Mouse (Mus musculus) kidney, adult 2 months (tissue): ENCODE measurements around the gene Mdfic. TPM values are rescaled to one million over a fixed set of nuclear protein-coding genes. Genes with fewer than 3 reads are reported as not detected.

ENCODE experiments used
- DNase-seq: peaks from one replicate; pipeline ENCODE4 v3.0.0; 2021
- H3K27ac ChIP-seq: fragments of 200-500 bp; 2 replicates; pipeline ENCODE4 v1.5.1; 2012; ENCODE audit warnings: low read depth, low read length, control low read depth, inconsistent platforms; ENCODE audit not compliant: insufficient read depth
- H3K27me3 ChIP-seq: fragments of 200-500 bp; replicated peaks from 2 replicates; pipeline ENCODE4 v1.6.1; 2012; ENCODE audit warnings: mild to moderate bottlenecking, moderate library complexity, low read length, inconsistent platforms; ENCODE audit not compliant: control insufficient read depth, insufficient read depth
- H3K36me3 ChIP-seq: fragments of 200-500 bp; 2 replicates; pipeline ENCODE4 v1.6.1; 2012; ENCODE audit warnings: mild to moderate bottlenecking, moderate library complexity, low read length, inconsistent platforms; ENCODE audit not compliant: control insufficient read depth, insufficient read depth
- H3K4me1 ChIP-seq: fragments of 200-500 bp; 2 replicates; pipeline ENCODE4 v1.6.1; 2011; ENCODE audit warnings: low read length; ENCODE audit not compliant: control insufficient read depth, insufficient read depth
- H3K4me3 ChIP-seq: fragments of 200-500 bp; 2 replicates; pipeline ENCODE4 v1.5.1; 2011; ENCODE audit warnings: mild to moderate bottlenecking, low read depth, low read length, control low read depth; ENCODE audit not compliant: insufficient read depth
- CTCF ChIP-seq: fragments of 200-500 bp; conservative IDR thresholded peaks from 2 replicates; pipeline ENCODE4 v1.5.1; 2011; ENCODE audit warnings: low read depth, mild to moderate bottlenecking, control low read depth, low read length, moderate library complexity, mixed read lengths; ENCODE audit not compliant: insufficient read depth, insufficient read length
- POLR2A ChIP-seq: fragments of 200-500 bp; IDR thresholded peaks from one replicate; pipeline ENCODE4 v1.6.1; 2011; ENCODE audit warnings: low read depth, low read length, control low read depth
- WGBS: fragments of 180-500 bp; shearing (Covaris S2); methylation state at CpG from one replicate; pipeline ENCODE4 v1.1.7; 2018; 5-methylcytosine and 5-hydroxymethylcytosine counted together
- polyA plus RNA-seq: library from polyadenylated mRNA; depleted of rRNA; stranded (reverse); fragments of >200 nt; gene quantifications from 2 replicates; pipeline ENCODE4 v1.2.3, GENCODE M21; 2012

Mdfic gene
- polyA plus RNA-seq, 1 experiment, result 9.7 TPM

DNA sequence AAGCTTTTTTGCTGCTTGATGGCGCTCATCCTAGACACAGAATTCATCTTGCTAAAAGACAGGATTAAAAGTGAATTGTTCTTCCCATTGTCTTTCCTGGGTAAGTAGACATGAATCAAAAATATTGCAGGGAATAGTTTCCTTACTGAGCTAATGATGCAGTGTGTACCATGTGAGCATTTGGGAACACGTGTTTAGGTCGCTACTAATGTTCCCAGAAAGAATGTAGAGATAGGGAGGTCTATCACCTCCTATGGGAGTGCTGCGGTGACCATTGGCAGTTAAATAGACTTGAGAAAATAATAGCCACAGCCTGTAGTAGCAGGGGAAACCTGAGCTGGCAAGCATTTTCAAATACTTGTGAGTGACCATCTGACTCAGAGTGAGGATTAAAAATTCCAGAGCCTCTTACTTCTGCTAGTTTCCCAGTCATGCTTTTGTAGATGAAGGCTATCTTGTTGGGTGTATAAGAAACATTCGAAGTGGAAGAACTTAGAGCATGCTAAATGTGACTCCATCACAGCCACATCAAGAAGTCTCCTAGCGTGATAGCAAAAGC lies 22.2 kb downstream of the Mdfic start:
- no peak for DNase-seq
- no peaks in the 10 kb centered on the region for H3K27me3 ChIP-seq
- H3K4me3 ChIP-seq, result no peak overlapping the region
- H3K36me3 ChIP-seq, result peaks cover 1% of the 10 kb centered on the region
- 79% methylated on average over 6 of the region's 6 CpGs for WGBS
- TF ChIP-seq POLR2A (no peak), CTCF (no peak)
- H3K4me1 ChIP-seq, result no peaks in the 10 kb centered on the region
- no peak overlapping the region for H3K27ac ChIP-seq

- no peak for DNase-seq
- Histone ChIP-seq H3K27ac (no peak overlapping the region), H3K36me3 (peaks cover 1% of the 10 kb centered on the region), H3K4me3 (no peak overlapping the region), H3K4me1 (no peaks in the 10 kb centered on the region), H3K27me3 (no peaks in the 10 kb centered on the region)
- WGBS, result 74% methylated on average over 8 of the region's 8 CpGs
- no peak for TF ChIP-seq POLR2A
- no peak for TF ChIP-seq CTCF
These were observed 22.9 kb downstream of the Mdfic start for GRCm38 (mm10) chr6:15743291-15743792.

DNA sequence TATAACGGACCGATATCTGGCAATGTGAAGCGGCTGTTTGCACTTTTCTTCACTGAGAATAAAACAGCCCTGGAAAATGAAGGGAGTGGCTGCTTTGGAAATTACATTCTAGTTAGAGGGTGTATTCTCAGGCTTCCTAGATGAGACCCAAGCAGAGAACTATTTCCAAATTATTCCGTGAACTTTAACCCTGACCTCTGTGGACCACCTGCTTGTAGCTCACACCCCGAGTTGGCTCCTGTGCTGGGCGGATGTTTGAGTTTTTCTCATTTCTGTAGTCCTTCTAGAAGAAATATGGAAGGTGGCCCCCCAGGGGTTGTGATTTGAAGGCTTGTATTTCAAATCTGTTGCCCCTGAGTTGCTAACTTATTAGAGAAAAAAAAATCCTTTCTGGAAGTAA lies 23.3 kb downstream of the Mdfic start:
- H3K27me3 ChIP-seq, result no peaks in the 10 kb centered on the region
- no peak overlapping the region for H3K27ac ChIP-seq
- 63% methylated on average over 6 of the region's 6 CpGs for WGBS
- no peaks in the 10 kb centered on the region for H3K4me1 ChIP-seq
- DNase-seq, result no peak
- peaks cover 1% of the 10 kb centered on the region for H3K36me3 ChIP-seq
- TF ChIP-seq CTCF (no peak), POLR2A (no peak)
- H3K4me3 ChIP-seq, result no peak overlapping the region

DNA sequence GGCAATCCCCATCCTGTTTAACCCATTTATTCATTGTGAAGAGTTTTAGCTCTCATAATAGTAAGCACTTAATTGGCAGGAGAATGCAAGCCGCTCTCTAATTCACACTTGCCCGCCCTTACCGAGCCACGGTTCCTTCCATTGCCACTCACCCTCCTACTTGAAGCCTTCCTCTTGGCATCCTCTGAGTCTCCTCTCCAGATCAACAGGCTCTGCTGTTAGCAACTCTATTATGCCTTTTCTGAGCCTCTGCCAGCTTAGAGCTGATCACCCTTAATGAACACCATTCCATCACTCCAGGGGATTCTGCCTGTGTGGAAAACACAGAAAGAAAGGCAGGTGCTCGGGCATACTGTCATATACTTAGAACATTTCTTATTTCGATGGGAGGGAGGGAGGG lies 24.9 kb downstream of the Mdfic start:
- Histone ChIP-seq H3K4me3 (no peak overlapping the region), H3K36me3 (no peaks in the 10 kb centered on the region; the same call in 1 of the 2 replicates), H3K27ac (no peak overlapping the region), H3K27me3 (no peaks in the 10 kb centered on the region), H3K4me1 (no peaks in the 10 kb centered on the region)
- WGBS, result 80% methylated on average over 6 of the region's 6 CpGs
- TF ChIP-seq POLR2A, result no peak
- TF ChIP-seq CTCF, result no peak
- no peak for DNase-seq

- Histone ChIP-seq H3K27ac (no peak overlapping the region), H3K27me3 (no peaks in the 10 kb centered on the region), H3K4me1 (no peaks in the 10 kb centered on the region), H3K4me3 (no peak overlapping the region), H3K36me3 (no peaks in the 10 kb centered on the region; the same call in 1 of the 2 replicates)
- peak; percentile 62 for DNase-seq
- 59% methylated on average over 5 of the region's 5 CpGs for WGBS
- TF ChIP-seq CTCF (no peak), POLR2A (no peak)
These were observed 25.4 kb downstream of the Mdfic start for GRCm38 (mm10) chr6:15745891-15746290.

- no peak for TF ChIP-seq POLR2A
- no peak for TF ChIP-seq CTCF
- Histone ChIP-seq H3K4me1 (no peaks in the 10 kb centered on the region), H3K27ac (no peak overlapping the region), H3K36me3 (no peaks in the 10 kb centered on the region; the same call in 1 of the 2 replicates), H3K27me3 (no peaks in the 10 kb centered on the region), H3K4me3 (no peak overlapping the region)
- 90% methylated on average over 5 of the region's 5 CpGs for WGBS
- no peak for DNase-seq
These were observed 27.1 kb downstream of the Mdfic start for GRCm38 (mm10) chr6:15747396-15748155.

DNA sequence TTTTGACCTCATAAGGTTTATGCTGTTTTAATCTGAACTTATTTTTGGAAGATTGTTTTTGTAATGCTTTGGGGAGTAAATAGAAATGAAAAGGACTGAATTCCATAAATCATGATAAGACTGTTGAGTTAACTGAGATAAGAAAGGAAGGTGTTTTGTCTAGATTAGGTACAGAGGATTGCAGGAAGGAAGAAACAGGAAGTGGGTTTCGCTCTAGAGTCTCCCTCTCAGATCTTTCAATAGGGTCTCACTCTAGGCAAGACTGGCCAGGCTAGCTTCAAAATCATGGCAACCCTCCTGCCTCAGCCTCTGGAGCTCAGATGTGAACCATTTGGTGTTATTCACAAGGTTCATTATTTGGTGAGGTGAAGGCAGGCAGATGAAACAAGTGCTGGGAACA lies 27.8 kb downstream of the Mdfic start:
- no peak overlapping the region for H3K27ac ChIP-seq
- H3K27me3 ChIP-seq, result no peaks in the 10 kb centered on the region

More for the DNA sequence above, 27.8 kb downstream of the Mdfic start:
- Histone ChIP-seq H3K36me3 (no peaks in the 10 kb centered on the region; the same call in 1 of the 2 replicates), H3K4me1 (no peaks in the 10 kb centered on the region), H3K4me3 (no peak overlapping the region)
- WGBS, result 92% methylated on average over 1 of the region's 1 CpGs
- no peak for DNase-seq
- TF ChIP-seq CTCF (no peak), POLR2A (no peak)
